In the genomic region with DNA sequence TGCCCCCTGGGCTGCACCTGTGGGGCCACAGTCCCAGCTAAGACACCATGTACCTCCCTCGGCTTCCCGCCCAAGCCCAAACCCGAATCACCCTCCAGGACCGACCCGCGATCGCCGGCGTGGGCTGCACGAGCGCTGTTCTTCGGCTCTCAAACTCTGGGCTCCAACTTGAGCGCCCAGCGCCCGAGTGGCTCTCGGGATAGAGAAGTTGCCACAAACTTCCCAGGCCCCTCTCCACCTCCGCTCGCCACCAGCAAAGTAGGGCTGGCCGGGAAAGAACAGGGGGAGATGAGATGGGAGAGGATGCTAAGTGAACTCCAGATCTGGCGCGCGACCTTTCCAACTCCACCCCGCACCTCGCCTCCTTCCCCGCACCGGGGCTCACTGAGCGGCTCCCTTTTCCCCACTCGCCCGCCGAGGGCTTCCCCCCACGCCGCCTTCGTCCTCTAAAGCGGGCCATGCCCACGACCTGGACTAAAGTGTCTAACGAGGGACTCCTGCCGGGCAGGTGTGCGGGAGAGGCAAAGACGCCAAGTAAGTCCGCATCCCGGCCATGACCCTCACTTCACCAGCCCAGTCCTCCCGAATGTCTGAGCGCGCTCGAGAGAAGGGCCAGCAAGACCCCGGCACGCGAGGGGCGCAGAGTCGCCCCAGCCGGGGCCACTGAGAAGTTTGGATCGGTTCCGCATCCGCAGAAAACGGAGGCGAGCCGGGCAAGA, we compare ENCODE assay signal across 8 mouse cellular contexts. TPM values are rescaled to one million over a fixed set of nuclear protein-coding genes. Genes with fewer than 3 reads are reported as not detected.
DNase-seq lines count a peak whose midpoint lies in the region; ATAC-seq lines count a peak whose summit lies in the region.

No protein-coding gene starts in this region.

- H3K9ac ChIP-seq in kidney, embryonic 14.5 days (ENCODE audit: low read depth, low read length): peak overlapping the region; percentile 50
- peak overlapping the region; percentile 67 for H3K9ac ChIP-seq in embryonic facial prominence, embryonic 11.5 days (replicated peaks; ENCODE audit: low read length)
- peak overlapping the region; percentile 80 for H3K9ac ChIP-seq in hindbrain, embryonic 15.5 days
- no peak overlapping the region; the same call in 1 of the 2 replicates for H3K9ac ChIP-seq in liver, embryonic 16.5 days (ENCODE audit: low read depth, low read length)

- no peak overlapping the region for H3K27ac ChIP-seq in kidney, embryonic 14.5 days (ENCODE audit: low read depth, low read length)
- H3K27ac ChIP-seq in embryonic facial prominence, embryonic 11.5 days (replicated peaks; ENCODE audit: low read depth, low read length): no peak overlapping the region
- peak overlapping the region; percentile 28 for H3K27ac ChIP-seq in hindbrain, embryonic 15.5 days (replicated peaks)
- no peak overlapping the region for H3K27ac ChIP-seq in liver, embryonic 16.5 days (ENCODE audit: low read length)

- H3K4me1 ChIP-seq in kidney, embryonic 14.5 days (ENCODE audit: control insufficient read depth, insufficient read depth, low read length): 0 out of 2 replicates have a peak, but pooled peaks cover 7% of the 10 kb centered on the region
- peaks cover 3% of the 10 kb centered on the region for H3K4me1 ChIP-seq in embryonic facial prominence, embryonic 11.5 days (ENCODE audit: control insufficient read depth, insufficient read depth, low read length)
- peaks cover 27% of the 10 kb centered on the region for H3K4me1 ChIP-seq in hindbrain, embryonic 15.5 days (replicated peaks)
- H3K4me1 ChIP-seq in liver, embryonic 16.5 days (ENCODE audit: control insufficient read depth, low read depth, low read length): no peaks in the 10 kb centered on the region

- no peaks in the 10 kb centered on the region for H3K36me3 ChIP-seq in kidney, embryonic 14.5 days (ENCODE audit: control insufficient read depth, insufficient read depth, low read length)
- no peaks in the 10 kb centered on the region for H3K36me3 ChIP-seq in embryonic facial prominence, embryonic 11.5 days (replicated peaks; ENCODE audit: control insufficient read depth, insufficient read depth, low read depth, low read length)
- H3K36me3 ChIP-seq in hindbrain, embryonic 15.5 days: no peaks in the 10 kb centered on the region
- no peaks in the 10 kb centered on the region for H3K36me3 ChIP-seq in liver, embryonic 16.5 days (ENCODE audit: control insufficient read depth, insufficient read depth)

- peak overlapping the region; percentile 97 for H3K4me2 ChIP-seq in kidney, embryonic 14.5 days (replicated peaks; ENCODE audit: low read depth, low read length)
- peak overlapping the region; percentile 97 for H3K4me2 ChIP-seq in embryonic facial prominence, embryonic 11.5 days (ENCODE audit: low read depth, low read length)
- peak overlapping the region; percentile 98 for H3K4me2 ChIP-seq in hindbrain, embryonic 15.5 days
- peak overlapping the region; percentile 68 for H3K4me2 ChIP-seq in liver, embryonic 16.5 days (ENCODE audit: low read depth, low read length)

- H3K4me3 ChIP-seq in kidney, embryonic 14.5 days (ENCODE audit: low read length): peak overlapping the region; percentile 68
- H3K4me3 ChIP-seq in embryonic facial prominence, embryonic 11.5 days (ENCODE audit: low read depth, low read length): peak overlapping the region; percentile 72
- H3K4me3 ChIP-seq in hindbrain, embryonic 15.5 days: peak overlapping the region; percentile 91
- H3K4me3 ChIP-seq in liver, embryonic 16.5 days (ENCODE audit: low read depth, low read length): peak overlapping the region; percentile 63

- peaks cover 75% of the 10 kb centered on the region for H3K27me3 ChIP-seq in kidney, embryonic 14.5 days (ENCODE audit: control insufficient read depth, insufficient read depth, low read length)
- peaks cover 36% of the 10 kb centered on the region for H3K27me3 ChIP-seq in embryonic facial prominence, embryonic 11.5 days (ENCODE audit: control insufficient read depth, insufficient read depth, low read length)
- peaks cover 25% of the 10 kb centered on the region for H3K27me3 ChIP-seq in hindbrain, embryonic 15.5 days
- H3K27me3 ChIP-seq in liver, embryonic 16.5 days (ENCODE audit: control insufficient read depth, insufficient read depth, low read depth, low read length): peaks cover 51% of the 10 kb centered on the region

- no peaks in the 10 kb centered on the region for H3K9me3 ChIP-seq in kidney, embryonic 14.5 days (ENCODE audit: control insufficient read depth, low read length)
- H3K9me3 ChIP-seq in embryonic facial prominence, embryonic 11.5 days (replicated peaks; ENCODE audit: control insufficient read depth, low read length): no peaks in the 10 kb centered on the region
- H3K9me3 ChIP-seq in hindbrain, embryonic 15.5 days: no peaks in the 10 kb centered on the region
- no peaks in the 10 kb centered on the region for H3K9me3 ChIP-seq in liver, embryonic 16.5 days (replicated peaks; ENCODE audit: control insufficient read depth, low read length)

- peak; percentile 8 for ATAC-seq in kidney, embryonic 14.5 days (ENCODE audit: low FRiP score, low TSS enrichment)
- peak; percentile 45; the same call in 1 of the 2 replicates for ATAC-seq in embryonic facial prominence, embryonic 11.5 days (replicated peaks; ENCODE audit: insufficient number of reproducible peaks, low FRiP score, low TSS enrichment, low read depth)
- ATAC-seq in hindbrain, embryonic 15.5 days (ENCODE audit: low FRiP score, low read depth): peak; percentile 28
- ATAC-seq in liver, embryonic 16.5 days (ENCODE audit: low read depth): no peak

- 1% methylated on average over 57 of the region's 57 CpGs for WGBS in kidney, embryonic 14.5 days
- WGBS in embryonic facial prominence, embryonic 11.5 days: under 1% methylated on average over 55 of the region's 57 CpGs
- WGBS in hindbrain, embryonic 15.5 days: under 1% methylated on average over 56 of the region's 57 CpGs
- WGBS in liver, embryonic 16.5 days (ENCODE audit: insufficient replicate concordance): under 1% methylated on average over 57 of the region's 57 CpGs

- DNase-seq in kidney, adult 11 months: no peak
- DNase-seq in R1 (ENCODE audit: low read depth, low spot score): peak; percentile 56
- peak; percentile 35 for DNase-seq in embryonic facial prominence, embryonic 11.5 days (ENCODE audit: low spot score)
- peak; percentile 31 to 33 for DNase-seq in spleen, postnatal 36 days (ENCODE audit: low spot score in 2 of 2)
- no peak for DNase-seq in right cerebral cortex, postnatal 4 days

RNA-seq across cellular contexts. Expression of a gene that starts 1.2 kb away (rescaled TPM):
- polyA plus RNA-seq in kidney, embryonic 14.5 days (2014; fragmentation: Nextera tagmentation; extraction: Ambion mirVana): 9.0 and 12.7 TPM in 2 replicates
- 17.3 and 18.1 TPM in 2 replicates for polyA plus RNA-seq in embryonic facial prominence, embryonic 11.5 days (2014; fragmentation: Nextera tagmentation; extraction: Ambion mirVana)
- polyA plus RNA-seq in hindbrain, embryonic 15.5 days (2015; fragmentation: Nextera tagmentation; extraction: Ambion mirVana): 33.5 and 34.4 TPM in 2 replicates
- 0.81 and 0.92 TPM in 2 replicates for polyA plus RNA-seq in liver, embryonic 16.5 days (2015; fragmentation: Nextera tagmentation; extraction: Ambion mirVana)

Comparison
In these comparisons a context has a peak if more than half of its experiments do, and no peak if none do; other contexts are left out.
1. DNase-seq: peak in R1 (single experiment), embryonic facial prominence, embryonic 11.5 days (single experiment) and spleen, postnatal 36 days (2 of 2); none in kidney, adult 11 months (single experiment) and right cerebral cortex, postnatal 4 days (single experiment).
2. Peak in every context shown above with its lines, with median percentiles within 50 percentile points of each other: H3K4me2 ChIP-seq and H3K4me3 ChIP-seq.